Mouse (Mus musculus) cerebellum, adult 9-10 months (tissue): ENCODE results near the gene Snapc3.
"Not testable (repeated sequence)": the region's sequence is repeated elsewhere in the genome, so short reads cannot be mapped to it uniquely, and the experiment has no call there.

Experiments
- DNase-seq: peaks from one replicate; pipeline ENCODE4 v3.0.0; 2022

Gene Snapc3

DNA sequence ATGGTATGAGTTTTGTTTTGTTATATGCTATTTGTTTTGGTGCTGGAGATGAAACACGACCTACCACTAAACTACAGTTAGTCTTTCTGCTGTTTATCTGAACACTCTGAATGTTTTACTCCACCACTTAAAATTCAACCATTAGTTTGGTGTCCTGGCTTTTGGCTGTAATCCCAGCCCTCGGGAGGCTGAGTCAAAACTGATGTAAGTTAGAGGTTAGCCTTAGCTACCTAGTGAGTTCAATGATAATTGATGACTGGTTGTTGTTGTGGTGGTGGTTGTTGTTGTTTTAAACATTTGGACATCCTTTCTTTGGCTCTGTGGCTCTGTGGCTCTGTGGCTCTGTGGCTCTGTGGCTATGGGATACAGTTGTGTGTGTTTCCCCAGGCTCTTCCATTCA is 1.3 kb downstream of the Snapc3 start:
- no peak for DNase-seq

DNA sequence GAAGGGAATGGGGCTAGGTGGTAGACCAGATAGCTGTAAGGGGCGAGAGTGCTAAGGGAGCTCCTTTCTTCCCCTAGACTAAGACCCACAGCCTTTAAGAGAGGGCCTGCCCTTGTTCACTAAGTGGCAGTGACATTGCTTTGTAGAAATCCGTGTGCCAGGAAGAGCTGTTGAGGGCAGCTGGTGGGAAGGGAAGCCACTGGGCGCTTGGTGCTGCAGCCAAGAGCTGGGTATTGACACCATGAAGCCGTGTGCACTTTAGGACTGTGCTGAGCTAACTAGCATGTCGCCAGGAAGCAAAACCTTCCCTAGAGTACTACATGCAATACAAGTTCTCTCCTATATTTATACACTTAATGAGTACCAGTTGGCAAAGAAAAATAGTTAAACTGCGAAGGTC is 6.1 kb downstream of the Snapc3 start:
- peak; percentile 58 for DNase-seq

DNA sequence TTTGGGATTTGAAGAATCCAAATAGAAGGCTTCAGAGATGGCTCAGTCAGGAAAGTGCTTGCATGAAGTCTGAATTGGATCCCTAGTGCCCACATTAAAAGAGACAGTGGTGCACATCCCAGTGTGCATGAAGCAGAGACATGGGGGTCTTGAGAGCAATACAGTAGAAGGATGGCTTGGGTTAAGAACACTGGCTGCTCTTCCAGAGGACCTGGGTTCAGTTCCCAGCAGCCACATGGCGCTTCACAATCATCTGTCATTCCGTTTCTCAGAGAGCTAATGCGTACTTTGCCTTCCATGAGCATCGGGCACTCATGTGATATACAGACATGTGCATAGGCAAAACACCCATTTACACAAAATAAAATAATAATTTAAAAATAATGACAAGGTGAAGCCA is 7.6 kb downstream of the Snapc3 start:
- no peak for DNase-seq

DNA sequence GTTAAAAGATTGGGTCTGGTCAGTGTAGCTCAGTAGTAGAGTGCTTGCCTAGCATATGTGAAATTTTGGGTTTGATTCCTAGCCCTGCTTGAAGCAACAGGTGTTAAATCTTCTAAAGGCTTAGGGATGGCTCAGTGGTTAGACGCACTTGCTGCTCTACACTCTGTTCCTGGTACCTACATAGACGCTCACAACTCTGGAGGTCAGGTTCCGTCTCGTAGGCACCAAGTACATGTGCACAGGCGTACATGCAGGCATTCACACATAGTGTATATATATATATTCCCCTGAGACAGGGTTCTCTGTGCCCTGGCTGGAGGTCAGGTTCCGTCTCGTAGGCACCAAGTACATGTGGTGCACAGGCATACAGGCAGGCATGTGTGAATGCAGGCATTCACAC is 9.6 kb downstream of the Snapc3 start:
- DNase-seq = no peak

DNA sequence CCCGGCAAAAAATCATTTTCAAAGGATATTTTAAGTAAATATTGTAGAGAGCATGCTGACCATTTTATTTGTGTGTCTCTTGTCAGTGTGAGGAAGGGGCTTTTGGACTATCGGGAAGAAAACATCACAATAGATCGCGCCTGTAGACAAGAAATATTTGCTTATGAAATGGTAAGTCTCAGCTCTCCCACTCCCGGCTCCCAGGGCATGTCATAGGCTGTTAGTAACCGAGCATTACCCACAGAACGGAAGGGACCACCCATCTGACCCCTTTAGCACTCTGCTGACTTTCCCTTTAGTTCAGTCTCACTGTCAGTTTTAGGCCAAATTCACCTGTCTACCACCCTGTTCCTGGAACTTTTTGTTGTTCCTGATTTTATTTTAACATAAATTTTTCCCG is 10.2 kb downstream of the Snapc3 start:
- DNase-seq = no peak

DNA sequence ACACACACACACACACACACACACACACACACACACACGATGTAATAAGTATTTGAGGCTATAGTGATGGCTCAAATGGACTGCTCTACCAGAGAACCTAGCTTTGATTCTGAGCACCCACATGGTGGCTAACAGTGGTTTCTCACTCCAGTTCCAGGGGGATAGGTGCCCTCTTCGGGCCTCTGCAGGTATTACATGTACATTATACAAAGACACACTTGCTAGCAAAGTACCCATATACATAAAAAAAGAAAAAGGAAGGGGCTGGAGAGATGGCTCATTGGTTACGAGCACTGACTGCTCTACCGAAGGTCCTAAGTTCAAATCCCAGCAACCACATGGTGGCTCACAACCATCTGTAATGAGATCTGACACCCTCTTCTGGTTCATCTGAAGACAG is 11.3 kb downstream of the Snapc3 start:
- DNase-seq = no peak

DNA sequence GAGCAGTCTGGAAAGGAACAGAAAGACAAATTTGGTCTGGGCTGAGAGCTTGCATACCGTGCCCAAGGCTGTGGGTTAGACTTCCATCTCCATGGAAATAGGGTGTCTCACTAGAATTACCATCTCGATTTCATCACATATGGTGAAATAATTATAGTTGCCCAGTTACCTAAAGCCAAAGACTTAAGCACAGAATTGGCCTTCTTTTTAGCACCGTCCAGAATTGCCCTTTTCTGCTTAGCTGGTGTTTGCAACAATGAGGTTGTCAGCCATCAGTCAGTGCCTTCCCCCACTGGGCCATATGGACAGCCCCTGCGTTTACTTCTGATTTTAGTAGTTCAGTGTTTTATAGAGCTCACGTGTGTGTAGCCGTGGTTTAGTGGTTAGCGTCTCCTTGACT is 14.4 kb downstream of the Snapc3 start:
- DNase-seq = no peak

DNA sequence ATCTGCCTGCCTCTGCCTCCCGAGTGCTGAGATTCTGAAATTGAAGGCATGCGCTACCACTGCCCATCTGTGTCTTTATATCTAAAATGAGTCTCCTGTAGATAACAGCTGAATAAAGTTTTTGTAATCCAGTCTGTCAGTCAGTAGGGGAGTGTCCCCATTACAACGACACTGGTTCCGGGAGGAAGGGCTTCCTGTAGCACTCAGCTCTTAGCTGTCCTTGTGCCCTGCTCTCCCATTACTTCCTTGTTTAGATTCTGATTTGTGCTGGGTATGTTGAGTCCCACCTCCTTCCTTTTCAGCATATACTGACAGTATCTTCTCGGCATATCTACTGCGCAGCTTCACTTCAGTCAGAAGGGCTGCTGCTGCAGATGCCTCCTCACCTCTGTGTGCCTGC is 15.4 kb downstream of the Snapc3 start:
- no peak for DNase-seq

DNA sequence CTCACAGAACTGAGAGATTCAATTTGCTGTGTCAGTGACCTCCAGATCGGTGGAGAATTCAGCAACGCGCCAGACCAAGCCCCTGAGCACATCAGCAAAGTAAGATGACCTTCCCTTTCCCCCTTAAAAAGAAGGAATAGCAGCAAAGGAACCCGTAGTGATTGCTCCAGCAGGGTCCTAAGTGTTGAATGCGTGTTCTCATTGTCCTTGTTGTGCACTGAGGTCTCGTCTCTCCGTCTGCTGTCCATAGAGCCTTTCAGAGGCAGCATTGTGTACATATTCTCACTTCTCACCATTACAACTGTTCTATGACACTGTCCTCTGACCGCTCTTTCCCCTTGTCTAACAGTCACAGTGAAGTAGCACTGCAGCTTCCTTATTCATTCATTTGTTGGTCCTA is 18.9 kb downstream of the Snapc3 start:
- no peak for DNase-seq

DNA sequence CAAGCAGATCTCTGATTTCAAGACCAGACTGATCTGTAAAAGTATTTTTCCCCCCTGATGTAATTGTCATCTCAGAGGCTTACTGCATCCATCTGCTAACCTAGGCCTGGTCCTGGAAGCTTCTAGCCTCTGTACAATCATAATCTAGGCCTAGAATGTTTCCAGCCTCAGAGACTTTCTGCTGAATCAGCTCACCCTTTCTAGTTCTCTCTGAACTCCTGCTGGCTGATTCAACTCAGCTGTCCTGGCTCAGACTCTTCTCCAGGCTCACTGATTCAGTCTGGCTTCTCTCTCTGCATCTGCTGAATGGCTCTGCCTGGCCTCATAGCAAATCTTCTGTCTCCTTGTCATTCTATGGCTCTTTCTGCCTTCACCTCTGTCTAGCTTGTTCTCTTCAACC is 20.6 kb downstream of the Snapc3 start:
- DNase-seq = no peak

DNA sequence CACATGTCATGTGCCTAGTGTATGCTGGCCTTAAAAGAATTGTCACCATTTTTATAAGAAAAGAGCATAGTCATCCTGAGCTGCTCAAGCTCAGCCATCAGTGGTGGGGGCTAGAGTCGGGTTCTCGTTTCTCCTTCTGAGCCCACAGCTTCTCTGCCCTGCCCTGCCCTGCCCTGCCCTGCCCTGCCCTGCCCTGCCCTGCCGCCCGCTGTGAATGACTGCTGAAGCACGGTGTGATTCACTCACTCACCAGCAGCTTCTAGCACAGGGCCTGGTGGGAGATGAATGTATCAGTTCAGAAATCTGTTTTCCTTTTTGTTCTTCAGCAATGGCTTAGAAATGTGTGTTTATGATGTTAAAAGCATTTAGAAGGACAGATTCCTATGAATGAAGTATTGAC is 21.5 kb downstream of the Snapc3 start:
- DNase-seq = no peak

DNA sequence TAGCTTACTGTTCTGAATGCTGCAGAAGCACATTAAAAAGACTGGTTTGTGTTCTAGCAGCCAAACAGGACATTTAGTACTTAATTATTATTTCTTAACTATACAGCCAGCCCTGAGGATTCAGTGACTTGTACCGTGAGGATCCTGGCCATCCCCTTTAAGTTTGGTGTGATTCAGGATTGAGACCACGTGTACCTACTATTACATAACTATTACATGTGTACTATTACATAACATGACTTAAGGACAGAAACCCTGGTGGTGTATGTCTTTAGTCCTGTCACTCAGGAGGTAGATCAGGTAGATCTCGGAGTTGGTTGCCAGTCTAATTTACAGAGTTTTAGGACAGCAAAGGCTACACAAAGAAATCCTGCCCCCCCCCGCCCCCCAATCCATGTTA is 23.5 kb downstream of the Snapc3 start:
- no peak for DNase-seq

DNA sequence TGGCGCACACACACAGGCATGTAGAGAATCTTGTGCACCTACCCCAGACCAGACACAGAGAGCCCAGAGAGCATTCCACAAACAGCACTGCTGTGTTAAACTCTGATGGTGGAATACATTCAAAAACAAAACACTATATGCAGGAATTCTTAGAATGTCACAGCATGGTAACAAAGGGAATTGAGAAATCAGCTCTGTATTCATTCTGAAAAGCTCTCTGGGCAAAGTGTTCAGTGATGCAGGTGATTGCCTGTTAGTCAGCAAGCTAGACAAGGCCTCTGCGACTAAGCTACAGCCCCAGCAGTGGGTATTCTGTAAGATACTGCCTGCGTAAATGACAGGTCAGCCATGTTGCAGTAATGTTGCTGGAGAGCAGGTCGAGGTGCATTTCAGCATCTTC is 33.3 kb downstream of the Snapc3 start:
- no peak for DNase-seq

DNA sequence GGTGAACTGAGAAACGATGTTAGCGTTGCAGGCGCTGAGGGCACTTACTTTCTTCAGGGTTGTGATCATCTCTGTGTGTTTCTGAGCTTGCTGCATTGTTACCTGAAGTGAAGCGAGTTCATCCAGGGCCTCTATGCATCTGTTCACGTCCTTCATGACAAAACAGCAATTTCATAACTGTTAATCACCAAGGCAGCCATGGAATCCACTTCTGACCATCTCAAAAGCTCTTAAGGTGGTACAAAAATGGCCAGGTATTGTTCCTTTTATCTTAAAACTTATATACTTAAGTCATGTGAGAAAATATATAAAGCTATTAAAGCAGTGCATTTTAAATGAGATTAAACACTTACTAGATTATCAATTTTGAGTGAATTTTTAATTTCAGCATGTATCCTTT is 42.6 kb downstream of the Snapc3 start:
- no peak for DNase-seq

DNA sequence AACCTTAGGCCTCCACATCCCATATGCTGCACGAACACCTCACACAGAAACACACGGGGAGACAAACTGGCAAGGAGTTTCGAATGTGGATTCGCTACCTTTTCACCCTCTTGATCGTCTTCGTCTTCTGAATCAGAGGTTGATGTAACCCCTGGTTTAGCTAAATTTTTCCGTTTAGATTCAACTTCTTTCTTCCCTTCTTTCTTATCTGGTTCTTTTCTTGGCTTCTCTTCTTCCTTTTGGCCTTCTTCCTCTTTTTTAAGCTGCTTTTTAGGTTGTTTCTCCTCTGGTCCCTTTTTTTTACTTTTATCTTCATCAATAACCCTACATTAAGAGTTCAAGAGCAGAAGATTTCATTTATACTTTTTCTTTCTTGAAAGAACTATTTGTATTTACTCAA is 47.3 kb downstream of the Snapc3 start:
- DNase-seq = no peak

DNA sequence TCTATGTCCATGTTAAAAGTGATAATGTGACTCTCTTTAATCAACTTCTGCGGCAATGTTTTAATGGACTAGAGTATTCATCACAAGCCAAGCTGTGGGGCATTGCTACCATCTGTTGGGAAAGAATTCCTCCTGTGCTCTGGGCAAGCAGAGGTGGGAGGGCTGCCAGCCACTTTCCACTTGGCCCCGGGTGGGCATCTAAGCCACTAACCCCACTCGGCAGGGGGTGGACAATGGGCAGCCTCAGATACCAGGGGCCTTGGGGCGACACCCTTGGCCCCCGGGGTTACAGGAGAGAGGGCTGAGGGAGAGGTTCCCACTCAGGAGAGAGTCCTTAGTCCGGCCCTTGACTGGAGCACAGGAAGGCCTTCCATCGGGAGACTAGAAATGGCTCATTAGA is 50.1 kb downstream of the Snapc3 start:
- DNase-seq = peak; percentile 93

DNA sequence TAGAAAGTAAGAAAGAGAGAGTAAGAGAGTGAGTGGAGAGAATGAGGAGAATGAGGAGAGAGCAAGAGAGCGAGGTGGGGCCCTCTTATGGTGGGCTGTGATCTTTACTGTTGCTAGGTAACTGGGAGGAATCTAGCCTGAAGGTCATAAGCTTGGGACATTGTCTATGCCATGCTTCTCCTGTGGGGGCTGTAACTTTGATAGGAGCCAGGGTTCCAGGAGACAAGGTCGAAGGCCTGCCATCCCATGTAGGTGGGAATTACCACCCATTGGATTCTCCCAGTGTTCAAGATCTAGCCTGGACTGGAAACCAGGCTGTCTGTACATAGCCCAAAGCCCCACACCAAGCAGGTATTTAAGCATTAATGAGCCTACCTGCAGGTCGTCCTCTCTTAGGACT is 50.7 kb downstream of the Snapc3 start:
- DNase-seq = no peak

DNA sequence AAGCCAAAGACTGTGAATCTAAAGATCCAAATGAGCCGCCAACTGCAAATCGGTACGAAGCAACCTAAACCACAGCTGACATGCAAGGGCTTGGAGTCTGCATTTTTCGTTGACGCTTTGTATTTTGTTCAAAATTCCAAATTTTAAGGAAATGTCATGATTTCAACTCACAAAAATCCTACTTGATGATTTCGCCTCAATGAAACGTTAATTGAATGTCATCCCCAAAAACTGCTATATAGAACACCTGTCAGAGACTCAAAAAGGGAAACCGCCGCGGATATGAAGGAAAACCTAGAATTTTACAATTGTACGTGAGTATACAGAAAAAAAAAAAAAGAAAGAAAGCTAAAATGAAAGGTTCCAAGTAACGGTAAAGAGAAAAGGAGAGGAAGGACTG is 67.7 kb downstream of the Snapc3 start:
- no peak for DNase-seq

DNA sequence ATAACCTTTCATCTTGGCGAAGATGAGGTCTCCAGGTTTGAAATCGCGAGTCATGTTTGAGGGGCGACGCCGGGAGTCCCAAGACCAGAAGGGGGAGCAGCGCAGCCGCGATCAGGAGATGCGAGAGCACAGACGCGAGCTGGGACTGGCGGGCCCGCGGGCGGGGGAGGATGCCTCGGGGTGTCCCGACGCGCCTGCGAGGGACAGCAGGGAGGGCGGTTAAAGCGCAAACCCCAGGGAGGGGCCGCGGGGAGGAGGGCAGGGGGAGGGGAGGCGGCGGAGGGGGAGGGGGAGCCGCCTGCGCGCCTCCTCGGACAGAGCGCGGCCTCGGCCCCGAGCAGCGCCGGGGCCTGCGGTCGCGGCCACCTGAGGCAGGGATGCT is 68.2 kb downstream of the Snapc3 start:
- peak; percentile 89 for DNase-seq

DNA sequence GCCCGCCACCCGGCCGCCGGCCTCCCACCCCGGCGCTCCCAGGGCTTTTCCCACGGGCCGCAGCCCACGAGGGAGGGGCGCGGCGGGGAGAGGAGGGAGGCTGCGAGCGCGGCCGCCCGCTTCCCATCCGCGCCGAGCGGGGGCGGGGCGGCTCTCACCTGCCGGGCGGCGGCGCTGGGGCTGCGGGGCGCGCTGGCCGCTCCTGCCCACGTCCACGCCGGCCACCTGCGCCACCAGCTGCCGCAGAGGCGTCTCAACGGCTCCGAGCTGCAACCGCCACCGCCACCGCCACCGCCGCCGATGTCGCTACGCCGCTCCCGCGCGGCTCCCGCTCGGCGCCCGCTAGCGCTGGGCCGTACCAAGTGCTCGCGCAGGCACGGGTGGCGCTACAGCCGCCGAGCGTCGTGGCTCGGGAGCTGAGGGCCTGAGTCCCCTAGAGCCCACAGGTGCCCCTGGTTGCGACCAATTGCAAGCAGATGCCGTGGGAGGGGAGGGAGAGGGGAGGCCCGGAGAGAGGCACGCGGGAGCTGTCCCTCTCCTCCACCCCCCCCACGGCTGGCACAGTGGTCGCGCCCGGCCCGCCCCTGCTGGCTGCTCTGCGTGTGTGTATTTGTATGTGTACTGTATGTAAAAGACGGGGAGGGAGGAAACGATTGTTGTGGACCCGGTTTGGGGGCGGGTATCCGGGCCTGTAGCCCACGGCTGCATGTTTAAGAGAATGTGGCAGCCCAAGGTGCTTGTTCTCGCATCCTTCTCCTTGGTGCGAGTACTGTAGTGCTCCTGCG is 68.8 kb downstream of the Snapc3 start, which contains the start of gene Psip1:
Gene Psip1 (minus strand): TSS at position 343 of the 785 bp plus-strand sequence.
- DNase-seq = peak; percentile 95

DNA sequence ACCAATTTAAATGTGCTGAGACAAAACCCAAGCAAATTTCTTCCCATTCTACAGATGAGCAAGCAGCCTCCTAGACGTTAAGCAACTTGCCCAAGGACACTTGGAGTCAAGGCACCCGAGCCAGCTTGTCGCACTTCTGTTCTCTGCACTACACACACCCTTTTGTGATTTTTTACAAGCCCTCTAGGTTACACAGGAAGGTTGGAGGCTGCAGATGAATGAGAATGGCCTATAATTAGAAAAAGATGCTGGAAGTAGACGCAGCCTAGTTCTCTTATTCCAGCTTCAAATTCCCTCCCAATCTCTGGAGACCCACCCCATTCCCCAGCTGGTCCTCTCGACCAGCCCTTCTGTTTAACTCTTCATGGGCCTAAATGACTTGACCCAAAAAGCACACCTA is 71.6 kb downstream of the Snapc3 start:
- no peak for DNase-seq

DNA sequence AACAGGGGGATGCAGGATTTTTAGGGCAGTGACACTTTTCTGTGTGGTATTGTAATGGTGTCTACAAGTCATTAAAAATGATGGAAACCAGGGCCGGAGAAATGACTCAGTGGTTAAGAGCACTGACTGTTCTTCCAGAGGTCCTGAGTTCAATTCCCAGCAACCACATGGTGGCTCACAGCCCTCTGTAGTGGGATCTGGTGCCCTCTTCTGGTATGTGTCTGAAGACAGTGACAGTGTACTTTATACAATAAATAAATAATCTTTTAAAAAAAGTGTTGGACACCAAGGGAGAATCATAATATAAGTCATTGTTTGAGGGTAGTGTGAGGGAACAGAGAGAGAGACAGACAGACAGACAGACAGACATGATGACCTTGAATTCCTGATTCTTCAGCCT is 75.6 kb downstream of the Snapc3 start:
- no peak for DNase-seq

DNA sequence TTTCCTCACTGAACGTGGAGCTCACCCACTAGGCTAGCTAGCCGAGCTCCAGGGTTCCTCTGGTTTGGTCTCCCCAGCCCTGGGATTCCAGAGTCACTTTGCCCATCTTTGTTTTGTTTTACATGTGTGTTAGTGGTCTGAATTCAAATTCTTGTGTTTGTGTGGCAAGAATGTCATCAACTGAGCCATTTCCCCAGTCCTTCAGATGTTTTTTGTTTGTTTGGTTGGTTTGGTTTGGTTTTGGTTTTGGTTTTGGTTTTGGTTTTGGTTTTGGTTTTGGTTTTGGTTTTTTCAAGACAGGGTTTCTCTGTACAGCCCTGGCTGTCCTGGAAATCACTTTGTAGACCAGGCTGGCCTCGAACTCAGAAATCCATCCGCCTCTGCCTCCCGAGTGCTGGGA is 79.5 kb downstream of the Snapc3 start:
- DNase-seq = not testable (repeated sequence)

DNA sequence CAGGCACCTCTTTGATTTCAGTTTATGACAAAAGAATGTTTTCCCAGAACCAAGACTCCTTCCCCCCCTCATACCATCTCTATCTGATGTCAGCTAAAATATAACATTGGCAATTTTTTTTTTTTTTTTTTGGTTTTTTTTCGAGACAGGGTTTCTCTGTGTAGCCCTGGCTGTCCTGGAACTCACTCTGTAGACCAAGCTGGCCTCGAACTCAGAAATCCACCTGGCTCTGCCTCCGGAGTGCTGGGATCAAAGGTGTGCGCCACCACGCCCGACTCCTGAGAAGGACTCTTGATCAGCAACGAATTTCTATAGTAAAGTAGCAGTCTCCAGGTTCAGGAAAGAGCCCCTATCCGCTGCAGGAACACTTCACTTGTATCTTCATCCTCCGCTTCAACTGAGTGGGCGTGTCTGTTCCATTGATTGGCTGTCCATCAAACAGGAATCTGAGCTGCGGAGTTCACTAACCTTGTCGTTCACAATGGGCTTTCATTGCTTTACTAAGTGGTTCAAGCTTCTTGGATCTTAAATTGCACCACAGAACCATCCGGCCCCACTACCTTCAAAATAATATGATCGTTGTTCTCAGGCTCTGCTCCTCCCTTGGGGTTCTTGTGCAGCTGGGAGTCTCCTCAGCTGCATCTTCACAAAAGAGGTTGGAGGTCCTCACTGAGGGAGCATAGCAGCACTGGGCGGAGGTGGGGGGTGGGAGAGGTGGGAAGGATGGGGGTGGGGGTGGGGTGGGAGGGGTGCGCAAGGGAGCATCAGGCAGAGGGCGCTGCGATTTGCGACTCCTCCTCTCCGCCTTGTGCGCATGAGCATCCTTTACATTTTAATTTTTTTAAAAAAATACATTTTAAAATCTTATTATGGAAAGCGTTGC is 82.9 kb downstream of the Snapc3 start:
- DNase-seq = no peak
